Mouse (Mus musculus) lung, adult 2 months (tissue): ENCODE measurements around the gene Lpgat1. TPM values are rescaled to one million over a fixed set of nuclear protein-coding genes. Genes with fewer than 3 reads are reported as not detected.

ENCODE experiments used
- DNase-seq: peaks from one replicate; pipeline ENCODE4 v3.0.0; 2022
- H3K4me1 ChIP-seq: fragments of 200-500 bp; 2 replicates; pipeline ENCODE4 v1.6.1; 2011; ENCODE audit warnings: low read length; ENCODE audit not compliant: control insufficient read depth, insufficient read depth
- H3K4me3 ChIP-seq: fragments of 200-500 bp; replicated peaks from 2 replicates; pipeline ENCODE3; 2011; ENCODE audit warnings: low read depth, mild to moderate bottlenecking, control low read depth, low read length; ENCODE audit errors: extremely low read depth
- CTCF ChIP-seq: fragments of 200-500 bp; IDR thresholded peaks from 2 replicates; pipeline ENCODE4 v1.5.1; 2011; ENCODE audit warnings: mild to moderate bottlenecking, low read length, control low read depth; ENCODE audit not compliant: insufficient read depth
- POLR2A ChIP-seq: fragments of 200-500 bp; IDR thresholded peaks from 2 replicates; pipeline ENCODE4 v1.6.1; 2011; ENCODE audit warnings: low read depth, mild to moderate bottlenecking, control low read depth, low read length, borderline replicate concordance; ENCODE audit errors: extremely low read depth
- WGBS: fragments of 180-500 bp; shearing (Covaris S2); methylation state at CpG from one replicate; pipeline ENCODE4 v1.1.7; 2018; 5-methylcytosine and 5-hydroxymethylcytosine counted together
- polyA plus RNA-seq: library from polyadenylated mRNA; depleted of rRNA; stranded (reverse); fragments of >200 nt; gene quantifications from 2 replicates; pipeline ENCODE4 v1.2.3, GENCODE M21; 2012

Lpgat1 gene
- polyA plus RNA-seq, 1 experiment = 14.8 TPM

DNA sequence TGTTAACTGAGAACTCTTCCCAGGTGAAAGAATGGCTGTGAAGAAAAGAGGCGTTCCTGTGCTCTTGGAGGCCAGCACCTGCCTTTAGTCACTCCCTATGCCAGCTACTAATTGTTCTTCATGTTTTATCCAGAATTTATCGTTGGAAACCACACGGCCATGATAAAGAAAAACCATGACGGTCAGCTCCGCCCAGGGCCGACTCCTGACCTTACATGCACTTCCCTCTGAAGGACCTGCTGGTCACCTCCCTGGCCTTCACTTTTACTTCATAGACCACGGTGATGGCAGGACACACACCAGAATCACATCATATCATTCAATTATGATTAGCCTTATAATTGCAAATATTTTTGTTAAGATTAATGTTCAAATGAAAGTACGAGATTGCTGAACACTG, 57.5 kb downstream of the Lpgat1 start:
- TF ChIP-seq POLR2A (no peak), CTCF (no peak)
- WGBS = 81% methylated on average over 8 of the region's 8 CpGs
- no peak for DNase-seq
- Histone ChIP-seq H3K4me3 (no peak overlapping the region), H3K4me1 (no peaks in the 10 kb centered on the region)

DNA sequence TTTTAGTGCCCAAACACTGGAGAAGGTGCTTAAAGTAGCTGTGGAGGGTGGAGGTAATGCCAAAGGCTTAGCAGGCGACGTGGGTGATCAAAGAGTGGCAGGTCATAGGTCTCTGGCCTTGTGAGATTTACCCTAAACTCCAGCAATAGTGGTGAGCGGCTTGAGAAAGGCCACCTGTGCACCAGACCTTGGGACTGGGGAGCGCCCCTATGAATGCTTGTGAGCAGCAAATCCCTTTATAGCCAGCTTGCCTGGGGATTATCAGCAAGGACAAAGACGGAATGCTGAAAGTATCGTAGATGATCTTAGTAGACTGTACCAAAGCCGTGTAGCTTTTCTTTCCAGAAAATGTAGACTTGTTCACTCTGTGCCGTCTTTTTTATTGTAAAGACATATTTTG, 59.9 kb downstream of the Lpgat1 start:
- TF ChIP-seq POLR2A (no peak), CTCF (no peak)
- Histone ChIP-seq H3K4me1 (no peaks in the 10 kb centered on the region), H3K4me3 (no peak overlapping the region)
- 86% methylated on average over 8 of the region's 8 CpGs for WGBS
- no peak for DNase-seq

DNA sequence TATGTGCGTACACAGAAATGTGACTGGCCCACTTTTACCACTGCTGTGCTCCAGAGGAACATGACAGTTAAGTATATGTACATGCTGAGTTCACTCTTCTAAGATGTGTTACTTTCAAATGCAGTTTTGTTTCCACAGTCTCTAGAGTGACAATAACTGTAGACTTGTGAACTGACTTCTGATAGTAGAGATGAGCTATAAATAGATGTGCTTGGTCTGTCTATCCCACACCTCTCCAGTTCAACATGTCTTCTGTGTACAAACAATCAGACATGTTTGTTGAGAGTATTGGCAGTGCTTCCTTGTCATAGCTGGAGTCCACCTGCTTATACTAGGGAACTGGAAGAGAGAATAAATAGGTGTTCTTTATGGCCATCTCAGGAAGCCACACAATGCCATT, 62.8 kb downstream of the Lpgat1 start:
- Histone ChIP-seq H3K4me1 (0 out of 2 replicates have a peak, but pooled peaks cover 2% of the 10 kb centered on the region), H3K4me3 (no peak overlapping the region)
- TF ChIP-seq POLR2A (no peak), CTCF (no peak)
- DNase-seq = no peak
- 98% methylated on average over 1 of the region's 1 CpGs for WGBS

DNA sequence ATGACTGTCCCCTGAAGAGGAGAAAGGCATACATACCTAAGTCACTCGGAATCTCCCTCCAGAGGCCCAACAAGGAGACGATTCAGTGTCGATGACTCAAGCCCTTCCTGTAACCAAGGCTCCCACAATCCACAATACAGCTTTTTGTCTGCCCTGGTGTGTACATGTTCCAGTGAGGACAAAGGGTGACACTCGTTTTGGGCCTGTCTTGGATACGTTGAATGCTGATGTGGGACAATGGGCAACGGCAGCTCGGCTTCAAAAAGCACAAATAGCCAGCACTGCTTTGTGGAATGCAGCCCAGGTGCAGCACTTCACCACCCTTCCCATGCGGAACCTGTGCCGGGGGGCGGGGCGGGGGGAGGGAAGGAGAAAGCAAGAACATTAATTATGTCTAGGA, 67.5 kb downstream of the Lpgat1 start:
- Histone ChIP-seq H3K4me3 (no peak overlapping the region), H3K4me1 (0 out of 2 replicates have a peak, but pooled peaks cover 2% of the 10 kb centered on the region)
- no peak for TF ChIP-seq POLR2A
- no peak for TF ChIP-seq CTCF
- WGBS = 55% methylated on average over 11 of the region's 11 CpGs
- no peak for DNase-seq

DNA sequence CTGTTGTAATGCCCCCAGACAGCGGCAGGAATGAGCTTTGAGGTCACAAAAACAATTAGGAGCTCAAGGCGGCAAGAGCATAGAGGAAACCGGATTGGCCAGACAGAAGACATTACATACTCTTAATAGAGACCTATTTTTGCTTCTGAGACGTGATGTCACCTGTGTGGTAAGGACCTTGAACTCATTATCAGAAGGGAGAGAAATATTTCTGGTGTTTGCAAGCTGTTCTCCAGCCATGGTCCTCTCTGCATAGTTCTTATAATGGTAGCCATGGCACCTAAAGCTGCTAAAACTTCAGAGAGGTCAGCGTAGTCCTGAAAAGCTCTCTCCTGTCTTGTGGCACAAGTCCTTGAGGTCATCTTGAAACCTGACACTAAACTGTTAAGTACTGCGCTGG, 68.6 kb downstream of the Lpgat1 start:
- DNase-seq = no peak
- TF ChIP-seq POLR2A = no peak
- TF ChIP-seq CTCF = no peak
- 60% methylated on average over 6 of the region's 6 CpGs for WGBS
- Histone ChIP-seq H3K4me3 (no peak overlapping the region), H3K4me1 (0 out of 2 replicates have a peak, but pooled peaks cover 2% of the 10 kb centered on the region)

DNA sequence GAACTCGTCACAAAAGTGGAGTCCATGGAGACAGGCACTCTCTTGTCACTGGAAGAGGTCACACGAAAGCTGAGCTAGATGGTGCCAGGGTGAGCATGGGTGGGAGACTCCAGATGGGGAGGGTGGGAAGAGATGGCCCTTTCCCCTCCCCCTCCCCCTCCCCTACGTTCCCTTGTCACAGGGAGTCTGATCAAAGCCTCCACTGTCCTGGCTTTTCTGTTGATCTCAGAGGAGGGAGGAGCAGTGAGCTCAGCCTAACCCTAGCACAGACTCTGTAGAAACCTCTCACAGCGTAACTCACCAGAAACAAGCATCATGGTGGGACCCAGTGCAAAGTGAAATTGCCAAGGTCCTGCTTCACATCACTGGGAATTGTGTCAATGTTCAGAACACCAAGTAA, 69.7 kb downstream of the Lpgat1 start:
- TF ChIP-seq POLR2A (no peak), CTCF (no peak)
- no peak overlapping the region for H3K4me3 ChIP-seq
- 42% methylated on average over 4 of the region's 4 CpGs for WGBS
- H3K4me1 ChIP-seq = 0 out of 2 replicates have a peak, but pooled peaks cover 2% of the 10 kb centered on the region
- no peak for DNase-seq

DNA sequence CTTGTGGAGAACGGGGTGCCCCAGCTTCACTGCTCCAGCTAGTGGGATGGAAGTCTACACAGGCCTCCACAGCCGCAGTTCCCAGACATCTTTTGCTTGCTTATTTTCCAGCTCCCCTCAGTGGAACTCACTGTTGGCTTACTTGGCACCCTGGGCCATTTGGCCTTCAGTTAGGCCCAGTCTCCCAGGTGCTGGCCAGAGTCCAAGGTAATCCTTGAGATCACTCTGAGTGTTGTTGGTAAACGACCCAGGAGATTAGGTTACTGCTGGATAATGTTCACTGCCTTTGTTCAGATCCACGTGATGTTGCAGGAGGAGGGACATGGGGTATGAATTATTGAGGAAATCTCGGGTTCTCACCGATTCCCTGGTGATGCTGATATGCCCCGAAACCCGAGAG, 75.4 kb downstream of the Lpgat1 start:
- 67% methylated on average over 8 of the region's 8 CpGs for WGBS
- peak; percentile 39 for DNase-seq
- TF ChIP-seq POLR2A = no peak
- TF ChIP-seq CTCF = no peak
- Histone ChIP-seq H3K4me3 (no peak overlapping the region), H3K4me1 (no peaks in the 10 kb centered on the region)

DNA sequence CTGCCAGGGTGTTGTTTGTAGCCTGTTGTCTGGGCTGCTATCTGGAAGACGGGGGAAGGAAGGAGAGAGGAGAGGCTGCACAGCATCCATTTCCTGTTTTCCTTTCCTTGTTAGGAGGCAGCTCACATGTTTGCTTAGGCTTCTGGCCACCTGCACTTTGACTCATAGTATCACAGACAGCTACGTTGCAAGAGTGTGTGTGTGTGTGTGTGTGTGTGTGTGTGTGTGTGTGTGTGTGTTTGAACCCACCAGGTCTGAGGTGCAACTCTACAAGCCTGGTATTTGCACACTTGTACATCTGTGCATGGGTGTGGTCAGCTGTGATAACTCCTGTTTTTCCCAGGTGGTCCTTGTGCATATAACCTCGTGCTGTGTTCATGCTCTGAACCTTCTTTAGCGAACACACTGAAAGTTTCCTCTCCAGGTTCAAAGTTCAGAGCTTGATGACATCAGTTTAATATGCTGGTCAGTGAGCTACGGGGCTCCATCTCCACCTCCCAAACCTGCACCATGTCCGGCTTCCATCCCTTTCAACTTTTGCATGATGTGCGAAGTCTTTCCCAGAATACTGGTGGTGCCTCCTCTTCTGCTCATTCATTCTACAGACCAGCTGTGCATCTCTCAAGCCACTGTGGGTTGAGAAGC, 76.4 kb downstream of the Lpgat1 start:
- TF ChIP-seq POLR2A (no peak), CTCF (no peak)
- no peak for DNase-seq
- H3K4me1 ChIP-seq = no peaks in the 10 kb centered on the region

DNA sequence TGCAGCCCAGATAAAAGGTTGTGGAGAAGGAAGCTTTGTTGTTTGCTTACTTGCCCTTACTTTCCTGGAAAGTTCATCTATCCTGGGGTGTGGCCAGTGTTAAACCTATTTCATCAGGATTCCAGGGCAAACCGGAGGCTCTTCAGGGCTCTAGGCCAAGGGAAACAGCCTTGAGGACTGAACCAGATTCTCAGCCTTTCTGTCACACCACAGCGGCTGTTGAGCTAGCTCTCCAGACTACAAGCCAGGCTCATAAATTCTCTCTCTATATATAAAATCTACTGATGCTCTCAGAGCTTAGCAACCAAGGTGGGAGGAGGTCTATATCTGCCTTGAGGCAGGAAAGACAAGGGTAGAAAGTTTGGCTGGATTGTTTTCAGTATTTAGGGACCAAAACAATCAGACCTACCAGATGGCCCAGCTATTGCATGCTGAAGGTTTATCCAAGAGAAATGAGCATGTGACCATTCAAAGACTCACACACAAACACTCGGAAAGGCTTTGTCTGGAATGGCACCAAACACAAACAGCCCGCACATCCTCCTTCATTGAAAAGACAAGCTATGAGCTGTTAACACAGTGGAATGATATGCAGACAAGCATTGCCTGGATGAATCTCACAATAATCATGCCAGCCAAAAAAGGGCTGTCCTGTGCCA, 78.7 kb downstream of the Lpgat1 start:
- no peak for DNase-seq
- TF ChIP-seq CTCF (no peak), POLR2A (no peak)
- Histone ChIP-seq H3K4me3 (no peak overlapping the region), H3K4me1 (no peaks in the 10 kb centered on the region)
- 55% methylated on average over 4 of the region's 4 CpGs for WGBS

More for the DNA sequence above, 76.4 kb downstream of the Lpgat1 start:
- no peak overlapping the region for H3K4me3 ChIP-seq
- 64% methylated on average over 7 of the region's 7 CpGs for WGBS

DNA sequence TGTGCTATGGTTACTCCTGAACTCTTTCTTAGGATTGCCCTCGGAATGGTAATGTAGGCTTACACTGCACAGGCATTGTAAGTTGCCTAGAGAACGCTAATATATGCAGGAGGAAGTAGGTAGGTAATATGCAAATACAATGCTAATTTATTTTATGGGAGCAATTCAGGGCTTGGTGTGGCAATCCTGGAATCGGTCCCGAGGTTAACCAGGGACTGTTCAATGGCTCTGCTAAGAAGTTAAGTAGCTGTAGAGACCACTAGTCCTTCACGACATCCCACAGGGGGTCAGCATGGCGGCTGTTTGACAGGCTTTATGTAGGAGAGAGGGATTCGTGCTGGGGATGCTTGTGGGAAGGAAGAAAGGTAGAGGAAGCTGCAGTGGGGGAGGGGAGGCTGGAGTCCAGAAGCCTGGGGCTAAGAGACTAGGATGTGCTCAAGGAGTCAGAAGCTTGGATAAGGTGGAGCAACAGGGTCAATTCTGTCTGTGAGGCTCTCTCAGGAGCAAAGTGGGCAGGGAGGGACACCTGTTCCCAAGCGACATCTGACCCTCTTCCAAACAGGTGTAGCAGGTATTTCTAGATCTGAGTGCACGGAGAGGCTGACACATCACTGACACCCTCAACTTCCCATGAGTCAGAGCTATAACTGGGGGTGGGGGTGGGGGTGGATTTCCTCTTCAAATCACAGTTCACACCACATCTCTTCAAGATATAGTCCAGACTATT, 84.6 kb downstream of the Lpgat1 start:
- TF ChIP-seq CTCF (no peak), POLR2A (no peak)
- Histone ChIP-seq H3K4me1 (no peaks in the 10 kb centered on the region), H3K4me3 (no peak overlapping the region)
- whole genome bisulfite sequencing = 48% methylated on average over 9 of the region's 9 CpGs
- DNase-seq = no peak
